24 mouse cellular contexts compared by ENCODE assay signal in the genomic region with DNA sequence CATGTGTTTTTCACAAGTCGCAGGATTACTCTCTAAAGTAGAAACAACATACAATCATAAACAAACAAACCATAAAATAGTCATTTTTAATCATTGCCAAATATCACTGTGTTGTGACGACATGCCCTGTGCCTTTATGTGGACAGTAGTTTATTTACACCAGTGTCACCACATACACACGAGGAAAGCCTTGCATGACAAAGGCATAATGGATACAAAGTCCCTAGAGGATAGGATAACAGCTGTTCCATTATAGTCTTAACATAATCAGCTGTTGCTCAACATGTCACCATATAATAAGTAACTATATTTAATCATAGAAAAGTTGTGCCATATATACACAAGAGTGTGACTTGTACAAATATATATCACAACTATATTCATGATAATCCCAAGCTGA.
DNase-seq lines count a peak whose midpoint lies in the region; ATAC-seq and TF ChIP-seq lines count a peak whose summit lies in the region.
"Had no signal": no experiment of that assay in that cellular context is flagged by ENCODE, and none has a peak within 500 bp of the region (broad histone marks: within the 10 kb centered on the region; RNA-seq: fewer than 3 reads in every experiment).

No protein-coding gene starts in this region.

- TF ChIP-seq CTCF in kidney, postnatal 0 days (IDR thresholded peaks at IDR 0.05; ENCODE audit: low read depth), result no peak
- TF ChIP-seq CTCF in midbrain, postnatal 0 days (IDR thresholded peaks at IDR 0.05), result no peak

- DNase-seq in embryonic facial prominence, embryonic 14.5 days (ENCODE audit: low spot score), result peak; percentile 46
- no peak for DNase-seq in embryonic facial prominence, embryonic 10.5 days (ENCODE audit: low spot score)
- peak; percentile 21 for DNase-seq in kidney, postnatal 0 days (ENCODE audit: low spot score)
- DNase-seq in kidney, adult 8-10 months, result no peak
- DNase-seq in lung, postnatal 36 days, result no peak
- peak; percentile 11 for DNase-seq in midbrain, postnatal 0 days (ENCODE audit: low spot score)
- no peak for DNase-seq in midbrain, embryonic 14.5 days
- DNase-seq: adrenal gland, adult 8-10 months; adrenal gland, postnatal 14 days; adrenal gland, postnatal 36 days; B cell, adult 2 months; cerebellum, adult 11-12 months; cerebellum, adult 9-10 months; cerebellum, postnatal 10 days; cerebellum, postnatal 25 days had no signal

- no peaks in the 10 kb centered on the region for H3K4me1 ChIP-seq in embryonic facial prominence, embryonic 14.5 days (ENCODE audit: control insufficient read depth, insufficient read depth, low read length)
- H3K4me1 ChIP-seq in embryonic facial prominence, embryonic 10.5 days, result no peaks in the 10 kb centered on the region
- H3K4me1 ChIP-seq in kidney, postnatal 0 days (replicated peaks; ENCODE audit: insufficient read depth, low read length), result no peaks in the 10 kb centered on the region
- H3K4me1 ChIP-seq in lung, embryonic 16.5 days (replicated peaks; ENCODE audit: control insufficient read depth, insufficient read depth, low read length), result no peaks in the 10 kb centered on the region
- no peaks in the 10 kb centered on the region for H3K4me1 ChIP-seq in midbrain, postnatal 0 days (ENCODE audit: insufficient read depth, low read length)
- no peaks in the 10 kb centered on the region for H3K4me1 ChIP-seq in midbrain, embryonic 14.5 days (ENCODE audit: control insufficient read depth, insufficient read depth, low read length)
- H3K4me1 ChIP-seq: embryonic facial prominence, embryonic 13.5 days; forebrain, embryonic 13.5 days; forebrain, embryonic 15.5 days had no signal

- H3K27me3 ChIP-seq in embryonic facial prominence, embryonic 14.5 days (replicated peaks; ENCODE audit: control insufficient read depth, insufficient read depth, low read length), result no peaks in the 10 kb centered on the region
- no peaks in the 10 kb centered on the region for H3K27me3 ChIP-seq in embryonic facial prominence, embryonic 10.5 days (replicated peaks; ENCODE audit: low read depth, poor library complexity, severe bottlenecking)
- no peaks in the 10 kb centered on the region for H3K27me3 ChIP-seq in kidney, postnatal 0 days (ENCODE audit: insufficient read depth, low read length)
- H3K27me3 ChIP-seq in lung, embryonic 16.5 days (ENCODE audit: control insufficient read depth, insufficient read depth, low read depth, low read length), result no peaks in the 10 kb centered on the region
- no peaks in the 10 kb centered on the region for H3K27me3 ChIP-seq in midbrain, postnatal 0 days (ENCODE audit: insufficient read depth, low read length)
- H3K27me3 ChIP-seq in midbrain, embryonic 14.5 days (ENCODE audit: control insufficient read depth, insufficient read depth, low read length), result no peaks in the 10 kb centered on the region
- H3K27me3 ChIP-seq: CH12.LX; embryonic facial prominence, embryonic 13.5 days; forebrain, embryonic 13.5 days; forebrain, embryonic 15.5 days; Patski had no signal

- no peak overlapping the region for H3K9ac ChIP-seq in embryonic facial prominence, embryonic 14.5 days (ENCODE audit: low read depth, low read length)
- no peak overlapping the region for H3K9ac ChIP-seq in kidney, postnatal 0 days (ENCODE audit: low read depth, low read length)
- H3K9ac ChIP-seq in lung, embryonic 16.5 days (ENCODE audit: low read length), result no peak overlapping the region
- no peak overlapping the region for H3K9ac ChIP-seq in midbrain, postnatal 0 days (replicated peaks; ENCODE audit: low read length, poor library complexity, severe bottlenecking)
- no peak overlapping the region for H3K9ac ChIP-seq in midbrain, embryonic 14.5 days (replicated peaks; ENCODE audit: low read length)
- H3K9ac ChIP-seq: embryonic facial prominence, embryonic 13.5 days; forebrain, embryonic 13.5 days; forebrain, embryonic 15.5 days had no signal

- no peak overlapping the region for H3K27ac ChIP-seq in embryonic facial prominence, embryonic 14.5 days (replicated peaks; ENCODE audit: low read depth, low read length)
- no peak overlapping the region for H3K27ac ChIP-seq in embryonic facial prominence, embryonic 10.5 days (replicated peaks)
- no peak overlapping the region for H3K27ac ChIP-seq in kidney, postnatal 0 days
- no peak overlapping the region for H3K27ac ChIP-seq in lung, embryonic 16.5 days (ENCODE audit: low read length)
- no peak overlapping the region for H3K27ac ChIP-seq in midbrain, postnatal 0 days (ENCODE audit: low read depth, low read length)
- no peak overlapping the region for H3K27ac ChIP-seq in midbrain, embryonic 14.5 days (replicated peaks; ENCODE audit: low read depth, low read length)
- H3K27ac ChIP-seq: embryonic facial prominence, embryonic 13.5 days; forebrain, embryonic 13.5 days; forebrain, embryonic 15.5 days had no signal

- H3K36me3 ChIP-seq in embryonic facial prominence, embryonic 14.5 days (ENCODE audit: control insufficient read depth, insufficient read depth, low read length), result no peaks in the 10 kb centered on the region
- no peaks in the 10 kb centered on the region for H3K36me3 ChIP-seq in embryonic facial prominence, embryonic 10.5 days (replicated peaks)
- no peaks in the 10 kb centered on the region for H3K36me3 ChIP-seq in kidney, postnatal 0 days (ENCODE audit: insufficient read depth, low read length)
- H3K36me3 ChIP-seq in lung, embryonic 16.5 days (ENCODE audit: control insufficient read depth, insufficient read depth, low read length), result no peaks in the 10 kb centered on the region
- no peaks in the 10 kb centered on the region for H3K36me3 ChIP-seq in midbrain, postnatal 0 days (ENCODE audit: insufficient read depth, low read length)
- H3K36me3 ChIP-seq in midbrain, embryonic 14.5 days (ENCODE audit: control insufficient read depth, insufficient read depth, low read length), result no peaks in the 10 kb centered on the region
- H3K36me3 ChIP-seq: embryonic facial prominence, embryonic 13.5 days; forebrain, embryonic 15.5 days; G1E had no signal

- no peaks in the 10 kb centered on the region for H3K9me3 ChIP-seq in embryonic facial prominence, embryonic 14.5 days (ENCODE audit: control insufficient read depth, low read length)
- H3K9me3 ChIP-seq in embryonic facial prominence, embryonic 10.5 days, result no peaks in the 10 kb centered on the region
- H3K9me3 ChIP-seq in kidney, postnatal 0 days (replicated peaks; ENCODE audit: low read length), result no peaks in the 10 kb centered on the region
- no peaks in the 10 kb centered on the region for H3K9me3 ChIP-seq in lung, embryonic 16.5 days (ENCODE audit: control insufficient read depth, low read length)
- H3K9me3 ChIP-seq in midbrain, postnatal 0 days (ENCODE audit: low read length), result no peaks in the 10 kb centered on the region
- no peaks in the 10 kb centered on the region for H3K9me3 ChIP-seq in midbrain, embryonic 14.5 days (ENCODE audit: control insufficient read depth, low read length)
- H3K9me3 ChIP-seq: embryonic facial prominence, embryonic 13.5 days; forebrain, embryonic 13.5 days; forebrain, embryonic 15.5 days had no signal

- no peak overlapping the region for H3K4me2 ChIP-seq in embryonic facial prominence, embryonic 14.5 days (ENCODE audit: low read depth, low read length)
- no peak overlapping the region for H3K4me2 ChIP-seq in kidney, postnatal 0 days (ENCODE audit: low read length)
- no peak overlapping the region for H3K4me2 ChIP-seq in lung, embryonic 16.5 days (ENCODE audit: low read depth, low read length)
- no peak overlapping the region for H3K4me2 ChIP-seq in midbrain, postnatal 0 days (ENCODE audit: low read depth, low read length, poor library complexity, severe bottlenecking)
- H3K4me2 ChIP-seq in midbrain, embryonic 14.5 days (ENCODE audit: low read length), result no peak overlapping the region
- H3K4me2 ChIP-seq: embryonic facial prominence, embryonic 13.5 days; forebrain, embryonic 13.5 days; forebrain, embryonic 15.5 days had no signal

- ATAC-seq in embryonic facial prominence, embryonic 14.5 days (ENCODE audit: low read depth), result no peak; the same call in 1 of the 2 replicates
- no peak for ATAC-seq in kidney, postnatal 0 days (replicated peaks; ENCODE audit: low FRiP score, low read depth)
- ATAC-seq in lung, embryonic 16.5 days (ENCODE audit: low read depth), result peak; percentile 94
- ATAC-seq in midbrain, postnatal 0 days (ENCODE audit: low FRiP score), result no peak
- ATAC-seq in midbrain, embryonic 14.5 days (ENCODE audit: low FRiP score, low TSS enrichment), result no peak
- ATAC-seq: activated CD4-positive, CD25-positive, alpha-beta regulatory T cell, adult 4 months; CD4-positive, CD25-positive, alpha-beta regulatory T cell, adult 4 months; forebrain, embryonic 13.5 days; forebrain, embryonic 15.5 days; Patski had no signal

- H3K4me3 ChIP-seq in embryonic facial prominence, embryonic 14.5 days (ENCODE audit: low read depth, low read length), result no peak overlapping the region
- no peak overlapping the region for H3K4me3 ChIP-seq in embryonic facial prominence, embryonic 10.5 days
- H3K4me3 ChIP-seq in kidney, postnatal 0 days (replicated peaks; ENCODE audit: low read depth, low read length), result no peak overlapping the region
- no peak overlapping the region for H3K4me3 ChIP-seq in lung, embryonic 16.5 days (ENCODE audit: low read length)
- no peak overlapping the region for H3K4me3 ChIP-seq in midbrain, postnatal 0 days (ENCODE audit: low read depth, low read length)
- no peak overlapping the region for H3K4me3 ChIP-seq in midbrain, embryonic 14.5 days (replicated peaks; ENCODE audit: low read depth, low read length)
- H3K4me3 ChIP-seq: embryonic facial prominence, embryonic 13.5 days; forebrain, embryonic 13.5 days; forebrain, embryonic 15.5 days had no signal

- 50% methylated on average over 3 of the region's 3 CpGs for WGBS in embryonic facial prominence, embryonic 14.5 days
- 75% methylated on average over 3 of the region's 3 CpGs for WGBS in embryonic facial prominence, embryonic 10.5 days
- 50% methylated on average over 3 of the region's 3 CpGs for WGBS in kidney, postnatal 0 days
- WGBS in lung, embryonic 16.5 days, result 47% methylated on average over 3 of the region's 3 CpGs
- WGBS in midbrain, postnatal 0 days, result 65% methylated on average over 3 of the region's 3 CpGs
- WGBS in midbrain, embryonic 14.5 days, result 55% methylated on average over 3 of the region's 3 CpGs

Comparison
In these comparisons a context has a peak if more than half of its experiments do, and no peak if none do; other contexts are left out.
1. DNase-seq: peak in embryonic facial prominence, embryonic 14.5 days (single experiment), kidney, postnatal 0 days (single experiment) and midbrain, postnatal 0 days (single experiment); none in embryonic facial prominence, embryonic 10.5 days (single experiment), kidney, adult 8-10 months (0 of 2), lung, postnatal 36 days (single experiment) and midbrain, embryonic 14.5 days (single experiment).